Mouse (Mus musculus): ENCODE data around the gene Mapkapk5.
"Not testable (repeated sequence)": the region's sequence is repeated elsewhere in the genome, so short reads cannot be mapped to it uniquely, and the experiment has no call there.

The Mapkapk5 gene

DNA sequence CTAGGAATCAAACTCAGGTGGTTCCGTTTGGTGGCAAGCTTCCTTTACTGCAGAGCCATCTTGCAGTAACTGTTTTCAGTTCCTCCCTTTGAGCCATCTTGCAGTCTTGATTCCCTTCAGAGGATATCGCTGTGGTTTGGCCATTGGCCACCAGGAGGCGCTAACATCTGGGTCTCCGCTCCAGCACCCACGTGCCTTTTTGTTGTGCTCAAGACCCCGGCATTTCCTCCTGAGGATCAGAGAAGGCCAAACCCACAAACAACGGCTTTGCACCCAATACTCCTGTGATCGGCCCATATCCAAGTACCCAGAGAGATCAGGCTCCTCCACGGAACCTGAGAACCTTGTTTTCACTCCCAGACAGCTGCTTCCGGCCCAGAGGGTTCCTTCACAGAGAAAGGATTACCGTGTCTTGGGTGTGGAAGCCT, 18.8 kb upstream of the Mapkapk5 start:
- peak; percentile 81 to 92 for DNase-seq (ENCODE audit: low spot score in 2 of 2)

GRCm38 (mm10) chr5:121562436-121562835, 16.7 kb upstream of the Mapkapk5 start:
- no peak for DNase-seq (ENCODE audit: low spot score in 2 of 2)

DNA sequence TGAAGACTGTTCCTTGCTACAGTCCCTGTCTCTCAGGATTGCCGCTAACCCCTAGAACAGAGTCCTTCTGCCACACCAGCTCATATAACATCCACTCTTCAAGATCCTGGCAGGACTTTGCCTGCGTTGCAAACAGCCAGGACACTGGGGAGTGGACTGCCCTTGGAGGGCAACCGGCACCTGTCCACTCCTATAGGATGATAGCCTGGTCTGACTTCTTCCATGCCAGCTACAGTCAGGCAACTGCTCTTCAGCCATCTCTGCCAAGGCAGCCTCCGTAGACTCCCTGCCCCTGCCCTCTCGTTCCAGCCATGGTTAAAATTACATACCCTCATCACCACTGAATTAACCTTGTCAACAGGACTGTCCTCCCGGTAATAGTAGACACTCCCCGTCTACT, 3.5 kb upstream of the Mapkapk5 start:
- no peak for DNase-seq (ENCODE audit: low spot score in 2 of 2)

GRCm38 (mm10) chr5:121547084-121547483, 1.4 kb upstream of the Mapkapk5 start:
- DNase-seq (ENCODE audit: low spot score in 2 of 2): no peak

GRCm38 (mm10) chr5:121546530-121546895, 808 bp upstream of the Mapkapk5 start:
- peak in 1 of 2 experiments; percentile 29 for DNase-seq (ENCODE audit: low spot score in 2 of 2)

GRCm38 (mm10) chr5:121544910-121545792, 554 bp downstream of the Mapkapk5 start, which contains the start of the genes Adam1a and Gm42878:
Gene Adam1a (minus strand): TSS chr5:121545482.
Gene Gm42878 (minus strand): TSS chr5:121545482.
- peak in 1 of 2 experiments; percentile 59 for DNase-seq (ENCODE audit: low spot score in 2 of 2)

DNA sequence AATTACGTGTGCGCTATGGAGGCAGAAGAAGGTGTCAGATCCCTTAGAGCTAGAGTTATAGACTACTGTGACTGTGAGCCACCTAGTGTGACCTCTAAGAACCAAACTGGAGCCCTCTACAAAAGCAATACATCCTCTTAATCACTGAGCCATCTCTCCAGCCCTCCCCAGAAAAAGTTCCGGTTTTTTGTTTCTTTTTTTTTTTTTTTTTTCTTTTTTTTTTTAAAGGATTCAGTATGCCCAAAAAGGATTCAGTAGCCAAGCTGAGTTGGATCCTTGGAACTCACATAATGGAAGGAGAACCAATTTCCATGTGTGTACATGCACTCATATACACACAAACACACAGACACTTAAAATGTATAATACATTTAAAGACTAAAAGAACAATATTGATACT, 2.3 kb downstream of the Mapkapk5 start:
- DNase-seq (ENCODE audit: low spot score in 2 of 2): no peak

DNA sequence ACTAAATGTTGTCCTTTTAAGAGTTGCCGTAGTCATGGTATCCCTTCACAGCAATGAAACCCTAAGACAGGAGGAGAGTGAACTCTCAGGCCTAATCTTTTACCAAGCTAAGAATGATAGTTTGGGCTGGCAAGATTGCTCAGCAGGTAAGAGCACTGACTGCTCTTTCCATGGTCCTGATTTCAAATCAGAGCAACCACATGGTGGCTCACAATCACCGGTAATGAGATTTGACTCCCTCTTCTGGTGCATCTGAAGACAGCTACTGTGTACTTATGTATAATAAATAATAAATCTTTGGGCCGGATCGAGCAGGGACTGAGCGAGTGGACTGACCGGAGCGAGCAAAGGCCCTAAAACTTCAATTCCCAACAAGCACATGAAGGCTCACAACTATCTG, 4.5 kb downstream of the Mapkapk5 start:
- DNase-seq (ENCODE audit: low spot score in 2 of 2): no peak

GRCm38 (mm10) chr5:121540066-121540465, 5.6 kb downstream of the Mapkapk5 start:
- DNase-seq (ENCODE audit: low spot score in 2 of 2): no peak

- no peak for DNase-seq (ENCODE audit: low spot score in 2 of 2)
Observed at GRCm38 (mm10) chr5:121537588-121537987, 8.1 kb downstream of the Mapkapk5 start.

- no peak for DNase-seq (ENCODE audit: low spot score in 2 of 2)
Observed at GRCm38 (mm10) chr5:121536921-121537555, 8.7 kb downstream of the Mapkapk5 start.

DNA sequence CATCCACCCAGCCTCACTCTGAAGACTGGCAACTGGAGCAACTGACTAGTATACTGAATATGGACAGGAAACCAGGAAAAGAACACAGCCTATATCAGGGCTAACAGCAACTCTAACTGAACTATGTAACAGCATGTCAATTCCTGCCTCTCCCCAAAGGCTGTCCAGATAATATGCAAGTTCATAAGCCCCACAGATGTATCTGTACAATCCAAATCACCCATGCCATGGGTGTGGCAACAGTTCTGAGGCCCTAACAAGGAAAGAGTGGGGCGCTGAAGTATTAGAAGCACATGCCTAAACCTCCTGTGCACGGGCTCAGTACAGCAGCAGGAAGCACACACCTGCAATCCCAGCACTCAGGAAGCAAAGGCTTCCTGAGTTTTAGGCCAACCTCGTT, 10.6 kb downstream of the Mapkapk5 start:
- no peak for DNase-seq (ENCODE audit: low spot score in 2 of 2)

DNA sequence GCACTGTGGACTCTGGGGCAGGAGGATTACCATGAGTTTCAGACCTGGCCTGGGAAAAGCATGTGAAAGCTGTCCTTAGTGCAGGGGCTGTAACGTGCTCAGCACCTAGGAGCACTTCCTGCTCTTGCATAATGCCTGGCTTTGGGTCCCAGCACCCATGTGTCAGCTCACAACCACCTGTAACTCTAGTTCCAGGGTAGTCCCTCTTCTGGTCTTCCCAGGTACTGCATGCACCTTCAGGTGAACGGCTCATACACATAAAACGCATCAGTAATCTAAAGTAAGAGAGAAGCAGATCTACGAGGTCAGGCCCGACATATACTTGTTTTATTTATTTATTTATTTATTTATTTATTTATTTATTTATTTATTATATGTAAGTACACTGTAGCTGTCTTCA, 11.2 kb downstream of the Mapkapk5 start:
- DNase-seq (ENCODE audit: low spot score in 2 of 2): no peak

DNA sequence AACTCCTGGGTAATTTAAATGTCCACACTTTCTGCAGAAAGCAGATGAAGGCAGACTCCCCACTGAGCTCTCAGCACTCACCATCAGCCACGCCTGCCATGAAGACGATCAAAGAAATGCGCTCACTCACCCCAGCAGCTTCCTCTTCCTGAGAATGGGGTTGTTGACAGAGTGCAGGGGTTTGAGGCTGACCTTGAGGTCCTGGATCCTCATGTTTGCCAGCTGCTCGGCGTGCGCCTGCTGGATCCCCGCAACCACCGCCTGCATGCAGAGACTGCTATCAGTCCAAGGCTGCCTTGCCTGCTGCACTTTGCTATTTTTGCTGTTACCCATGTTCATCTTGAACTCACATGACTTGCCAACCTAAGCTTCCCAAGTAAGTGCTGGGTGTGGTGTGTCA, 18.7 kb downstream of the Mapkapk5 start:
- DNase-seq (ENCODE audit: low spot score in 2 of 2): no peak

GRCm38 (mm10) chr5:121526526-121526925, 19.2 kb downstream of the Mapkapk5 start:
- DNase-seq (ENCODE audit: low spot score in 2 of 2): no peak

DNA sequence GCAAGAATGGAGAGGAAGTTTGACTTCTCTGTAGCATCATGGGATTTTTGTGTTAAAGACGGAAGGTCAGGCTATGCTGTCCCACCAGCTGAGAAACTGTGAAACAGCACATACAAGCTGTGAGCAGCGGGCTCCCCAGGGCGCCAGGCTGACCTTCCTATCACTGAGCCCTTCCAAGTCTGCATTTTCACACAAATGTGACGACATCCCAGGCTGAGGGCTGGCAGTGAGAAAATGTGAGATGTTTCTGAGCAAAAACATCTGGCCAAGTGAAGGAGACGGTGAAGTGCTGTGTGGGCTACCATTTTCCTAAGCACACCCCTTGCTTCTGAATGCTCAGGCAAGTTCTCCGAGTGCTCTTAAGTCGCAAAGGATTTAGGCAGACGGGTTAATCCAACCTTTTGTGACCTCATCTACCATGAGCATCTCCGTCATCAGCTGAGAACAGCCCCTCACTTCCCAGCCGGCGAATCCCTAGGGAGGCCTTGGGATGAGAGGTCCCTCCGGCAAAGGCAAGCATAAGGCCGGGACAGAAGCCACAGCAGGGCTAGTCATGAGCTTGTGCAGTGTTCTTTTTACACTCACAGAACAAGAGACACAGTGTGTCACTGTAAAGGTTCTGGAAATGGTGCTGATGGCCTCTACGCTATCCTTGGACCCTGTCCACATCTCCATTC, 19.8 kb downstream of the Mapkapk5 start:
- DNase-seq (ENCODE audit: low spot score in 2 of 2): no peak

GRCm38 (mm10) chr5:121519758-121520157, 25.9 kb downstream of the Mapkapk5 start:
- not testable (repeated sequence) for DNase-seq (ENCODE audit: low spot score in 2 of 2)

- no peak for DNase-seq (ENCODE audit: low spot score in 2 of 2)
Observed at GRCm38 (mm10) chr5:121518983-121519382, 26.7 kb downstream of the Mapkapk5 start.

- DNase-seq (ENCODE audit: low spot score in 2 of 2): no peak
Observed at GRCm38 (mm10) chr5:121510009-121510408, 35.7 kb downstream of the Mapkapk5 start.

DNA sequence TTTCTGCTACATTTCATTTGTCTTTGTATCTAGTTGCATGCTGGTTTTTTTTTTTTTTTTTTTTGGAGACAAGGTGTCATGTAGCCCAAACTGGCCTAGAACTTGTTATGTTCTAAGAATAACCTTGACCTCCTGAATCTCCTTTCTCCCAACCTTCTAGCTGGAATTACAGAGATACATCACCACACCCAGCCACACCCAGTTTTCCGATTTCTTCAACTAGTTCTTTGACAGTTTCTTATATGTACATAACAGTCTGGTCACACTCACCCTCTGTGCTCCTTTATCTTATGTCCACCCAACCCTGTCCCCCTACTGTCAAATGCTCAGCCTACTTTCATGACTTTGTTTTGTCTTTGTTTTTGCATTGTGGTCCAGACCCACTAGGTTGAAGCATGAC, 38.9 kb downstream of the Mapkapk5 start:
- no peak for DNase-seq (ENCODE audit: low spot score in 2 of 2)

DNA sequence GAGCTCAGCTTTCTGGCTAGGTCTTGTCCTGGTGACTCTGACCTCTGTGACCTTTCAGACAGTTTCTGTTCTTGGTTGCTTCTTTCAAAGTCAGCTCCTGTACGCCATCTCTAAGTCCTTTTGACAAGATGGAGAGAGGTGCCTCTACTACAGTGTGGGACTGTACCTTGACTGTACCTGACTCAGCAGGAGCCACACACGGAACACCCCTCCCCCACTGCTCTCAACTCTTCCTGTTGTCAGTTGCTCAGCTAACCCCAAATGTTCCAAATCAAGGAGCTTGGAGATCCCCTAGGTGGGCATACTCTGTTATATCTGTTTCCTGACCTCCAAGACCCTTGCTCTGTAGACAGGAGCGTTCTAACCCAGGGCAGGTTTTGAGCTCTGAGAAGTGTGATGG, 42.5 kb downstream of the Mapkapk5 start, which contains the start of gene Adam1b:
Gene Adam1b, minus strand, starts transcription at position 205 of the 400 bp plus-strand sequence.
- no peak for DNase-seq (ENCODE audit: low spot score in 2 of 2)

DNA sequence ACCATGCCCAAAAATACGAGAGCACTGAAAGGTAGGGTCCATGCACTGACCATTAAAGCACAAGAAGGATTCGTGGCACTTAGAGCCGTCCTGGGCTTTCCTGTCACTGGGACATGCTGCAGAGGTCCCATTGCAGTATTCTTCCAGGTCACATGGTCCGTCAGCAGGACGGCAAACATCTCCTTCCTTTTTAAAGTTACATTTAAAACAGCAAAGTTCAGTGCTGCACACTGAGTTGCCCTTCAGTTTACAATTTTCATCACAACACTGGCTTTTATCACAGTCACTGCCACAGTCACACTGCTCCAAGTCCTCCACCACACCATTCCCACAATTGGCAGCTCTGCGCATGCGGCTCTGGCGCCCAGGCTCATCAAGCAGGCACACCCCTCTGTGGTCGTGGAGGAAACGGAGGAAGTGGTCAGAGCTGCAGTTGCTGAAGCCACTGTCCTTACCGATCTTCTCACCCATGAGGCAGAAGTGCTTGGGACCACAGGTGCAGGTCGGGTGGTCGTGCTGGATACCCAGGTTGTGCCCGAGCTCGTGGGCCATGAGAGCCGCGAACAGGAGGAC, 44.2 kb downstream of the Mapkapk5 start:
- not testable (repeated sequence) for DNase-seq (ENCODE audit: low spot score in 2 of 2)
